In genomic region chr2:28547237-28548172, GRCm38 (mm10) we compare ENCODE assay signal across 9 mouse cellular contexts. TPM values are rescaled to one million over a fixed set of nuclear protein-coding genes. Genes with fewer than 3 reads are reported as not detected.
DNase-seq lines count a peak whose midpoint lies in the region; ATAC-seq and TF ChIP-seq lines count a peak whose summit lies in the region.
"Had no signal": no experiment of that assay in that cellular context is flagged by ENCODE, and none has a peak within 500 bp of the region (broad histone marks: within the 10 kb centered on the region; RNA-seq: fewer than 3 reads in every experiment).

No protein-coding gene starts in this region.

- no peak overlapping the region for H3K27ac ChIP-seq in MEL (ENCODE audit: control insufficient read depth, low read depth, low read length)
- H3K27ac ChIP-seq in forebrain, embryonic 14.5 days (ENCODE audit: low read depth, low read length): no peak overlapping the region
- H3K27ac ChIP-seq: limb, embryonic 12.5 days had no signal

- H3K4me1 ChIP-seq in MEL (ENCODE audit: control insufficient read depth in 1 of 2, insufficient read depth in 2 of 2, low read length in 2 of 2): peaks cover 0 to 6% of the 10 kb centered on the region in 2 experiments; a peak in 2 of 4 replicates
- H3K4me1 ChIP-seq in forebrain, embryonic 14.5 days (ENCODE audit: control insufficient read depth, insufficient read depth, low read length): no peaks in the 10 kb centered on the region
- H3K4me1 ChIP-seq: limb, embryonic 12.5 days had no signal

- H3K27me3 ChIP-seq in MEL (ENCODE audit: control insufficient read depth in 1 of 2, insufficient read depth in 2 of 2, low read length in 2 of 2): no peaks in the 10 kb centered on the region
- H3K27me3 ChIP-seq in forebrain, embryonic 14.5 days (replicated peaks; ENCODE audit: control insufficient read depth, insufficient read depth, low read length): no peaks in the 10 kb centered on the region
- H3K27me3 ChIP-seq: limb, embryonic 12.5 days had no signal

- DNase-seq in MEL (ENCODE audit: low read depth, low spot score): peak; percentile 79
- peak; percentile 72 for DNase-seq in c-Kit-positive CD71-positive TER-119-positive erythroid progenitor cells, embryonic 14.5 days (ENCODE audit: low spot score)
- peak; percentile 82 for DNase-seq in forebrain, embryonic 14.5 days (ENCODE audit: low spot score)
- DNase-seq in layer of hippocampus, postnatal 10 days (ENCODE audit: low spot score in 2 of 2): peak; percentile 89
- peak; percentile 84 to 85 for DNase-seq in right cerebral cortex, adult 2 months (ENCODE audit: low spot score in 2 of 2)
- peak; percentile 67 for DNase-seq in urinary bladder, postnatal 10 days (ENCODE audit: low spot score)

- TF ChIP-seq RAD21 in MEL (IDR thresholded peaks at IDR 0.05; ENCODE audit: low read depth, low read length): peak; percentile 92

- peak; percentile 50 for ATAC-seq in forebrain, embryonic 14.5 days
- ATAC-seq in hematopoietic stem cell, adult 5-6 weeks (replicated peaks in 1 of 2; ENCODE audit: insufficient read depth in 1 of 2, low FRiP score in 2 of 2, low TSS enrichment in 1 of 2, low read depth in 1 of 2, poor library complexity in 2 of 2, severe bottlenecking in 2 of 2): peak; percentile 80 to 86
- ATAC-seq in megakaryocyte progenitor cell, adult 5-6 weeks (replicated peaks; ENCODE audit: poor library complexity): peak; percentile 92

- TF ChIP-seq POLR2A in MEL (IDR thresholded peaks at IDR 0.05; ENCODE audit: control insufficient read depth in 1 of 2, insufficient read depth in 1 of 2, low read depth in 1 of 2, low read length in 2 of 2, poor library complexity in 1 of 2): no peak

- H3K36me3 ChIP-seq in MEL (ENCODE audit: control insufficient read depth in 1 of 2, insufficient read depth in 2 of 2, low read length in 2 of 2): peaks cover 0 to 3% of the 10 kb centered on the region in 2 experiments; a peak in 1 of 4 replicates
- H3K36me3 ChIP-seq in forebrain, embryonic 14.5 days (ENCODE audit: control insufficient read depth, insufficient read depth, low read length): peaks cover 99% of the 10 kb centered on the region

- no peak overlapping the region for H3K4me2 ChIP-seq in forebrain, embryonic 14.5 days (ENCODE audit: low read length)
- H3K4me2 ChIP-seq: limb, embryonic 12.5 days had no signal

- no peak for TF ChIP-seq EP300 in MEL (IDR thresholded peaks at IDR 0.05; ENCODE audit: low read depth in 1 of 2, low read length in 2 of 2)

- no peaks in the 10 kb centered on the region for H3K9me3 ChIP-seq in MEL (replicated peaks; ENCODE audit: insufficient read depth, low read length)
- no peaks in the 10 kb centered on the region for H3K9me3 ChIP-seq in forebrain, embryonic 14.5 days (replicated peaks; ENCODE audit: control insufficient read depth, low read length)
- H3K9me3 ChIP-seq: limb, embryonic 12.5 days had no signal

- TF ChIP-seq CTCF in MEL (IDR thresholded peaks at IDR 0.05 in 2 of 3, conservative IDR thresholded peaks at IDR 0.05 in 1 of 3; ENCODE audit: control insufficient read depth in 1 of 3, insufficient read depth in 1 of 3, low read depth in 2 of 3, low read length in 3 of 3, poor library complexity in 1 of 3, severe bottlenecking in 1 of 3): peak; percentile 91 to 98 (median 93)

- H3K9ac ChIP-seq in MEL (ENCODE audit: control insufficient read depth, low read depth, low read length, poor library complexity, severe bottlenecking): no peak overlapping the region
- H3K9ac ChIP-seq in forebrain, embryonic 14.5 days (ENCODE audit: low read length): no peak overlapping the region
- H3K9ac ChIP-seq: limb, embryonic 12.5 days had no signal

- WGBS in forebrain, embryonic 14.5 days: 50% methylated on average over 11 of the region's 11 CpGs

- H3K79me2 ChIP-seq in MEL (ENCODE audit: control insufficient read depth, insufficient read depth, low read length, poor library complexity): no peaks in the 10 kb centered on the region

- no peak overlapping the region for H3K4me3 ChIP-seq in MEL (ENCODE audit: control insufficient read depth in 1 of 2, insufficient read depth in 1 of 2, low read depth in 2 of 2, low read length in 2 of 2)
- H3K4me3 ChIP-seq in forebrain, embryonic 14.5 days (ENCODE audit: low read depth, low read length): no peak overlapping the region
- H3K4me3 ChIP-seq: limb, embryonic 12.5 days had no signal

TF ChIP-seq in MEL, 35 proteins besides CTCF, POLR2A, EP300 and RAD21:
- TF ChIP-seq GATA1 (IDR thresholded peaks at IDR 0.05; ENCODE audit: low read depth, low read length) (no peak), CHD2 (IDR thresholded peaks at IDR 0.05; ENCODE audit: low read length) (no peak), ZC3H11A (IDR thresholded peaks at IDR 0.05; ENCODE audit: low read depth, low read length) (peak; percentile 60; the same call in 1 of the 2 replicates), MYC (IDR thresholded peaks at IDR 0.05; ENCODE audit: low read depth, low read length) (no peak), MAX (IDR thresholded peaks at IDR 0.05; ENCODE audit: low read length) (no peak), KAT2A (conservative IDR thresholded peaks at IDR 0.05; ENCODE audit: low read depth, low read length) (no peak), SMC3 (IDR thresholded peaks at IDR 0.05; ENCODE audit: low read depth, low read length) (peak; percentile 79), BHLHE40 (IDR thresholded peaks at IDR 0.05; ENCODE audit: borderline replicate concordance, low read depth, low read length) (no peak)

RNA-seq across cellular contexts. Expression of gene Cel, which starts 15.7 kb away (rescaled TPM):
- total RNA-seq in MEL (2012; rRNA removed): not detected in 2 replicates
- not detected for polyA plus RNA-seq in MEL (2012; ENCODE audit: insufficient read depth in 1 of 2, insufficient read length in 2 of 2, low read depth in 1 of 2, low replicate concordance in 2 of 2, missing spikeins in 1 of 2)
- polyA plus RNA-seq in forebrain, embryonic 14.5 days (2014; fragmentation: Nextera tagmentation; extraction: Ambion mirVana): not detected in 2 replicates
- not detected in 2 replicates for total RNA-seq in hematopoietic stem cell, adult 5-6 weeks (2017)
- total RNA-seq in layer of hippocampus, postnatal 10 days (2021): not detected
- not detected in 2 replicates for total RNA-seq in megakaryocyte progenitor cell, adult 5-6 weeks (2015)
- not detected in 2 replicates for total RNA-seq in megakaryocyte progenitor cell, adult 5-6 weeks (2017)
- polyA plus RNA-seq: limb, embryonic 12.5 days had no signal

RNA-seq across cellular contexts. Expression of gene Ralgds, which starts 34.6 kb away (rescaled TPM):
- 4.7 and 5.0 TPM in 2 replicates for total RNA-seq in MEL (2012; rRNA removed)
- polyA plus RNA-seq in MEL (2012; ENCODE audit: insufficient read depth in 1 of 2, insufficient read length in 2 of 2, low read depth in 1 of 2, low replicate concordance in 2 of 2, missing spikeins in 1 of 2): 10 to 100 TPM in 1 of 2 experiments, not detected in 1; 11.0 TPM
- 63.3 and 82.1 TPM in 2 replicates for polyA plus RNA-seq in forebrain, embryonic 14.5 days (2014; fragmentation: Nextera tagmentation; extraction: Ambion mirVana)
- 12.0 and 20.9 TPM in 2 replicates for total RNA-seq in hematopoietic stem cell, adult 5-6 weeks (2017)
- 100 to 1,000 TPM; 155 to 158 TPM for total RNA-seq in layer of hippocampus, postnatal 10 days (2021)
- 3.4 and 7.4 TPM in 2 replicates for total RNA-seq in megakaryocyte progenitor cell, adult 5-6 weeks (2015)
- 3.2 and 3.3 TPM in 2 replicates for total RNA-seq in megakaryocyte progenitor cell, adult 5-6 weeks (2017)

RNA-seq across cellular contexts. Expression of gene Gtf3c5, which starts 36.0 kb away (rescaled TPM):
- total RNA-seq in MEL (2012; rRNA removed): 20.3 and 22.5 TPM in 2 replicates
- 10 to 100 TPM in 1 of 2 experiments, not detected in 1; 50.2 TPM for polyA plus RNA-seq in MEL (2012; ENCODE audit: insufficient read depth in 1 of 2, insufficient read length in 2 of 2, low read depth in 1 of 2, low replicate concordance in 2 of 2, missing spikeins in 1 of 2)
- 20.5 and 28.6 TPM in 2 replicates for polyA plus RNA-seq in forebrain, embryonic 14.5 days (2014; fragmentation: Nextera tagmentation; extraction: Ambion mirVana)
- 15.8 and 31.2 TPM in 2 replicates for total RNA-seq in hematopoietic stem cell, adult 5-6 weeks (2017)
- 10 to 100 TPM; 19.2 to 19.5 TPM for total RNA-seq in layer of hippocampus, postnatal 10 days (2021)
- 16.2 and 19.1 TPM in 2 replicates for total RNA-seq in megakaryocyte progenitor cell, adult 5-6 weeks (2015)
- total RNA-seq in megakaryocyte progenitor cell, adult 5-6 weeks (2017): 11.0 and 13.0 TPM in 2 replicates

RNA-seq across cellular contexts. Expression of gene Gm10134, which starts 41.6 kb away (rescaled TPM):
- total RNA-seq in MEL (2012; rRNA removed): not detected in 2 replicates
- not detected for polyA plus RNA-seq in MEL (2012; ENCODE audit: insufficient read depth in 1 of 2, insufficient read length in 2 of 2, low read depth in 1 of 2, low replicate concordance in 2 of 2, missing spikeins in 1 of 2)
- polyA plus RNA-seq in forebrain, embryonic 14.5 days (2014; fragmentation: Nextera tagmentation; extraction: Ambion mirVana): 0.94 TPM in 1 of 2 replicates, not detected in the other
- total RNA-seq in hematopoietic stem cell, adult 5-6 weeks (2017): not detected in 2 replicates
- total RNA-seq in layer of hippocampus, postnatal 10 days (2021): 1 to 10 TPM in 1 of 2 experiments, not detected in 1; 1.2 TPM
- not detected in 2 replicates for total RNA-seq in megakaryocyte progenitor cell, adult 5-6 weeks (2015)
- total RNA-seq in megakaryocyte progenitor cell, adult 5-6 weeks (2017): not detected in 2 replicates

RNA-seq across cellular contexts. Expression of gene Gbgt1, which starts 50.8 kb away (rescaled TPM):
- not detected in 2 replicates for total RNA-seq in MEL (2012; rRNA removed)
- under 1 TPM in 1 of 2 experiments, not detected in 1; 0.11 TPM for polyA plus RNA-seq in MEL (2012; ENCODE audit: insufficient read depth in 1 of 2, insufficient read length in 2 of 2, low read depth in 1 of 2, low replicate concordance in 2 of 2, missing spikeins in 1 of 2)
- 0.22 and 0.33 TPM in 2 replicates for polyA plus RNA-seq in forebrain, embryonic 14.5 days (2014; fragmentation: Nextera tagmentation; extraction: Ambion mirVana)
- not detected in 2 replicates for total RNA-seq in hematopoietic stem cell, adult 5-6 weeks (2017)
- total RNA-seq in layer of hippocampus, postnatal 10 days (2021): 1 to 10 TPM; 1.2 to 1.9 TPM
- total RNA-seq in megakaryocyte progenitor cell, adult 5-6 weeks (2015): not detected in 2 replicates
- not detected in 2 replicates for total RNA-seq in megakaryocyte progenitor cell, adult 5-6 weeks (2017)
